Mouse (Mus musculus): ENCODE measurements around the gene Mef2d. TPM values are rescaled to one million over a fixed set of nuclear protein-coding genes. Genes with fewer than 3 reads are reported as not detected.

The Mef2d gene
- polyA plus RNA-seq, 1 experiment from 2014 or later: 17.7 TPM

DNA sequence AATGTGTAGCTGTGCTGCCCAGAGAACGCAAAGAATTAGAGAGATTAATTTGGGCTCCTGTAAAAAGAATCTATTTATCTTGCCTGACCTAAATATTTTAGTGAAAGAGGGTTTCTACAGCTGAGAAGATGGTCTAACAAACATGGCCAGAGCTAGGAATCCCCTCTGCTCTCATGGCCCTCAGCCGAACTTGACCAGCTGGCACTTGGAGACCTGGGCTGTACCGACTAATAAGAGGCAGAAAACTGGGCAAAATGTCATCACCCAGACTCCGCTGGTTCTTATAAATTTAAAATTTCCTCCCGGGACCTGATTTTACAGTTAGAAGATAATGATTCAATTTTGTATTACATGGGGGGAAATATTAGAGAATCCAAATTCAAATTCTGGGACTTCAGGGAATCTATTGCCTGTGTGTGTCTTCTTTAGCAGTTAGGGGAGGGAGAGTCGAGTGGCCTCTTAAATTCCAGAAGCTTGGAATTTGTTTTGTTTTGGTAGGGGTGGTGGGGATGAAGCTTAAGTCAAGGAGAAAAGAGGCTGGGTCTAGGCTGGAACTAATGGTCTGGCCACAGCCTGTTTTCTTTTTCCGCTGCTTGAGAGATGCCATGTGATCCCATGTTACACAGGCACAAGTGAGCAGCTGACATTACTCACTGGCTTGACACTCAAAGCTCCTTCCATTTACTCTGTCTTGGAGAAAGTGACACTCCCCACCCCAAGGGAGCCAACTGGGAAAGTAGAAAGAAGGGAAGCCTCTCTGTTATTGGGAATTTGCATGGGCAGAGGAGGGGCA, 74.6 kb downstream of the Mef2d start:
- no peak overlapping the region for H3K4me3 ChIP-seq (replicated peaks)
- H3K9me3 ChIP-seq: no peaks in the 10 kb centered on the region
- H3K27me3 ChIP-seq (replicated peaks): peaks cover 89% of the 10 kb centered on the region
- ATAC-seq (ENCODE audit: insufficient read depth, low FRiP score, low read depth): no peak
- H3K36me3 ChIP-seq: no peaks in the 10 kb centered on the region
- H3K4me2 ChIP-seq: no peak overlapping the region
- peaks cover 17% of the 10 kb centered on the region for H3K4me1 ChIP-seq
- 12% methylated on average over 7 of the region's 7 CpGs for WGBS
- H3K9ac ChIP-seq: no peak overlapping the region
- H3K27ac ChIP-seq: no peak overlapping the region

DNA sequence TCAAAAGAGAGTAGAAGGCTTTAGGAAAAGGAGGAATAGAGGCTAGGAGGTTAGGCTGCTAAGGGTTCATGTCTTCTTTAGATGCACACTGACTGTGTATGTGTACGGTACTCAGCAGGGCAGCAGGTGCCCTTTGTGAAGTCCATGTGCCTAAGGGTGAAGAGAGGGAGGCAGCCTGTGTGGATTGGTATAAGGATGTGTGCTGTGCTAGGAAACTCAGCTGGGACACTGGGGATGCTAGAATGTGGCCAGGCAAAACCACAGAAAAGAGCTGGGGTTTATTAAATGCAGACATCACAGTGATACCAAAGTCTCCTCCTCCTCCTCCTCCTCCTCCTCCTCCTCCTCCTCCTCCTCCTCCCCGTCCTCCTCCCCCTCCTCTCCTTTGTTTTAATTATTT, 75.5 kb downstream of the Mef2d start:
- no peaks in the 10 kb centered on the region for H3K36me3 ChIP-seq
- no peak overlapping the region for H3K4me2 ChIP-seq
- no peaks in the 10 kb centered on the region for H3K9me3 ChIP-seq
- WGBS: 53% methylated on average over 1 of the region's 2 CpGs
- H3K27ac ChIP-seq: no peak overlapping the region
- no peak for ATAC-seq (ENCODE audit: insufficient read depth, low FRiP score, low read depth)
- peaks cover 17% of the 10 kb centered on the region for H3K4me1 ChIP-seq
- peaks cover 88% of the 10 kb centered on the region for H3K27me3 ChIP-seq (replicated peaks)
- H3K4me3 ChIP-seq (replicated peaks): no peak overlapping the region
- no peak overlapping the region for H3K9ac ChIP-seq

DNA sequence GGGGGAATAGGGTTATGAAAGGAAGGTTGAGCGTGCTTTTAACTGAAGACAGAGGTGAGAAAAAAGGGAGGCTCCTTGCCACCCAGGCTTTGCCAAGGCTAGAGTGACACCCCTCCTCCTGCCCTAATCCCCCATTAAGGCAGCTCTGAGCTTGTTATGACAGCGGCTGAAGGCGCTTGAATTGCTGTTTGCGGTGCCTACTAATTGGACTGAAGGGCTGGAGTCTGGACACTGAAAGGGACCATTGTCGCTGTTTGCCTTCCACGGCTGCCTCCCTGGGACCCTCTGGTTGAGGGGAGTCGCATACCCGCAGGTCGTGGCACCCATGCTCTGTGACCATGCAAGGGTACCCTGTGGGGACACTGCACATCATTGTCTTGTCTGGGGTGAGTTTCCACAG, 77.8 kb downstream of the Mef2d start:
- WGBS: 23% methylated on average over 9 of the region's 9 CpGs
- no peaks in the 10 kb centered on the region for H3K9me3 ChIP-seq
- ATAC-seq (ENCODE audit: insufficient read depth, low FRiP score, low read depth): no peak
- H3K4me1 ChIP-seq: peaks cover 9% of the 10 kb centered on the region
- H3K4me2 ChIP-seq: no peak overlapping the region
- no peaks in the 10 kb centered on the region for H3K36me3 ChIP-seq
- H3K9ac ChIP-seq: no peak overlapping the region
- H3K27me3 ChIP-seq (replicated peaks): peaks cover 71% of the 10 kb centered on the region
- no peak overlapping the region for H3K4me3 ChIP-seq (replicated peaks)
- H3K27ac ChIP-seq: no peak overlapping the region

DNA sequence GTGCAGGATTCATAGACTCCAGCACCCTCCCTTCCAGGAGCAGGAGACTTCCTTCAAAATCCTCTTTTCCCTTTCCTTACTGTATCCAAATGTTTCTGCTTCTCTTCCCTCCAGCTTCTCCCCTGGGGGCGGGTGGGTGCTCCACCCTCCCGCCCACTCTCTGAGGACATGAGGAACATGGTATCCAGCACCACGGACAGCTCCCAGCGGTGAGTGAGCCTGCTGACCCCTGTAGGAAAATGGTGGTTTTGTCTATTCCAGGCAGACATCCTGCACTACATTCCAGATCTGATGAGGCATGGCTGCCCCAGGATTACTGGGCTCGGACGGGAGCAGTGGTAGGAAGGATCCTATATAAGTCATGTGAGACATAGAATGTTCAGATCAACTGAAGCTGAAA, 78.7 kb downstream of the Mef2d start:
- Histone ChIP-seq H3K4me3 (replicated peaks) (no peak overlapping the region), H3K9me3 (no peaks in the 10 kb centered on the region), H3K27me3 (replicated peaks) (peaks cover 64% of the 10 kb centered on the region), H3K9ac (no peak overlapping the region), H3K27ac (no peak overlapping the region), H3K4me1 (peaks cover under 1% of the 10 kb centered on the region; the same call in 1 of the 2 replicates), H3K36me3 (no peaks in the 10 kb centered on the region), H3K4me2 (no peak overlapping the region)
- ATAC-seq (ENCODE audit: insufficient read depth, low FRiP score, low read depth): no peak
- 0% methylated on average over 6 of the region's 6 CpGs for WGBS

Small RNAs within 50 kb of the gene (microRNA-seq; reads per million reads assigned to microRNA genes)
- not detected for gene Gm25641
- not detected for gene Mir3093
- not detected for gene Mir9-1

Other genes starting within 250 kb of the Mef2d start
- 238 and 249 TPM in 2 replicates for gene Hdgf, start 236.1 kb upstream of the Mef2d start, polyA plus RNA-seq (2015; fragmentation: Nextera tagmentation; extraction: Ambion mirVana)
- 76.4 and 78.2 TPM in 2 replicates for gene Mrpl24, start 222.9 kb upstream of the Mef2d start, polyA plus RNA-seq (2015; fragmentation: Nextera tagmentation; extraction: Ambion mirVana)
- 45.8 and 48.1 TPM in 2 replicates for gene Isg20l2, start 212.1 kb upstream of the Mef2d start, polyA plus RNA-seq (2015; fragmentation: Nextera tagmentation; extraction: Ambion mirVana)
- gene Rrnad1, start 211.7 kb upstream of the Mef2d start, polyA plus RNA-seq (2015; fragmentation: Nextera tagmentation; extraction: Ambion mirVana): 16.2 and 17.6 TPM in 2 replicates
- gene Crabp2, start 193.7 kb upstream of the Mef2d start, polyA plus RNA-seq (2015; fragmentation: Nextera tagmentation; extraction: Ambion mirVana): 17.2 and 20.0 TPM in 2 replicates
- gene Nes, start 171.3 kb upstream of the Mef2d start, polyA plus RNA-seq (2015; fragmentation: Nextera tagmentation; extraction: Ambion mirVana): 18.6 and 19.1 TPM in 2 replicates
- gene Bcan, start 142.1 kb upstream of the Mef2d start, polyA plus RNA-seq (2015; fragmentation: Nextera tagmentation; extraction: Ambion mirVana): 0.17 and 0.23 TPM in 2 replicates
- 0.18 TPM in 1 of 2 replicates, not detected in the other for gene Hapln2, start 114.8 kb upstream of the Mef2d start, polyA plus RNA-seq (2015; fragmentation: Nextera tagmentation; extraction: Ambion mirVana)
- 33.7 and 35.0 TPM in 2 replicates for gene Gpatch4, start 99.3 kb upstream of the Mef2d start, polyA plus RNA-seq (2015; fragmentation: Nextera tagmentation; extraction: Ambion mirVana)
- 156 and 163 TPM in 2 replicates for gene Naxe, start 83.9 kb upstream of the Mef2d start, polyA plus RNA-seq (2015; fragmentation: Nextera tagmentation; extraction: Ambion mirVana)
- gene Ttc24, start 64.1 kb upstream of the Mef2d start, polyA plus RNA-seq (2015; fragmentation: Nextera tagmentation; extraction: Ambion mirVana): not detected in 2 replicates
- 16.0 and 18.7 TPM in 2 replicates for gene Iqgap3, start 60.4 kb upstream of the Mef2d start, polyA plus RNA-seq (2015; fragmentation: Nextera tagmentation; extraction: Ambion mirVana)
- 4.2 and 8.2 TPM in 2 replicates for gene Rhbg, start 112.3 kb downstream of the Mef2d start, polyA plus RNA-seq (2015; fragmentation: Nextera tagmentation; extraction: Ambion mirVana)
- 0.35 and 1.4 TPM in 2 replicates for gene Gm38392, start 144.8 kb downstream of the Mef2d start, polyA plus RNA-seq (2015; fragmentation: Nextera tagmentation; extraction: Ambion mirVana)
- 13.4 and 14.0 TPM in 2 replicates for gene Tsacc, start 154.6 kb downstream of the Mef2d start, polyA plus RNA-seq (2015; fragmentation: Nextera tagmentation; extraction: Ambion mirVana)
- gene Cct3, start 154.7 kb downstream of the Mef2d start, polyA plus RNA-seq (2015; fragmentation: Nextera tagmentation; extraction: Ambion mirVana): 451 and 489 TPM in 2 replicates
- gene Glmp, start 182.7 kb downstream of the Mef2d start, polyA plus RNA-seq (2015; fragmentation: Nextera tagmentation; extraction: Ambion mirVana): 182 and 197 TPM in 2 replicates
- gene Tmem79, start 193.8 kb downstream of the Mef2d start, polyA plus RNA-seq (2015; fragmentation: Nextera tagmentation; extraction: Ambion mirVana): 21.6 and 30.6 TPM in 2 replicates
- gene Smg5, start 193.9 kb downstream of the Mef2d start, polyA plus RNA-seq (2015; fragmentation: Nextera tagmentation; extraction: Ambion mirVana): 48.5 and 51.1 TPM in 2 replicates
- gene Paqr6, start 222.2 kb downstream of the Mef2d start, polyA plus RNA-seq (2015; fragmentation: Nextera tagmentation; extraction: Ambion mirVana): 9.9 and 13.3 TPM in 2 replicates
- 1.8 and 4.1 TPM in 2 replicates for gene Bglap3, start 230.4 kb downstream of the Mef2d start, polyA plus RNA-seq (2015; fragmentation: Nextera tagmentation; extraction: Ambion mirVana)
- gene Bglap2, start 236.3 kb downstream of the Mef2d start, polyA plus RNA-seq (2015; fragmentation: Nextera tagmentation; extraction: Ambion mirVana): 0.35 and 1.6 TPM in 2 replicates
- gene Bglap, start 242.1 kb downstream of the Mef2d start, polyA plus RNA-seq (2015; fragmentation: Nextera tagmentation; extraction: Ambion mirVana): 0.58 TPM in 1 of 2 replicates, not detected in the other

Measured in stomach, embryonic 15.5 days (tissue).